ENCODE assay signal across 8 mouse cellular contexts in the genomic region with DNA sequence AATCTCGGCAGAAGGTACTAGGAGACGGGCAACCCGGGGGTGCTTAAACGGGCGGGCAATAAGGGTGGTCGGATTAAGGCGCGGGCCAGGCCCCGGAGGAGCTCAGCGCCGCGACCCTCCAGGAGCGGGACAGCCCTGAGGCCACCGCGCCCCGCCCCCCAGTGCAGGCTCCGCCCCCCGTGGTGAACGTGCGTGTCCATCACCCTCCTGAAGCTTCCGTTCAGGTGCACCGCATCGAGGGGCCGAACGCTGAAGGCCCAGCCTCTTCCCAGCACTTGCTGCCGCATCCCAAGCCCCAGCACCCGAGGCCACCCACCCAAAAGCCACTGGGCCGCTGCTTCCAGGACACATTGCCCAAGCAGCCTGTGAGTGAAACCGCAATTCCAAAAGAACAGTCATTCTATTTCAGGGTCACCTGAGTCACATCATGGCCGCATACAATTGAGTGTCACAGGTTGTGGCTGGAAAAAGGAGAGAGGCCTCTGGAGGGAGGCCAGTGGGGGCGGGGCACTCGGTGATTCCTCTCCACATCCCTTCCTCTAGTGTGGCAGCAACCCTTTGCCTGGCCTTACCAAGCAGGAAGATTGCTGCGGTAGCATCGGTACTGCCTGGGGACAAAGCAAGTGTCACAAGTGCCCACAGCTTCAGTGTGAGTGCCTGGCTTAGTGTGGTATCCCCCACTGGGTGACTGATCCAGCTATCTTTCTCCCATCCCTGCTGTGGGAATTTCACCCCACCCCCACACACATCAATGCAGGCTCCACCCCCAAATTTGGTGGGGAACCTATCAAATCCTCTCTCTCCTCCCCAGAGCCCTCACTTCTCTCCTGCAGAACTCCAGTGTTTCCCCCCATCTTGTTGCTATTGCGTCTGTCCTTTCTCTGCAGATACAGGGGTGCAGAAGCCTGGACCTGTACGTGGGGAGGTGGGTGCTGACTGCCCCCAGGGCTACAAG. TPM values are rescaled to one million over a fixed set of nuclear protein-coding genes. Genes with fewer than 3 reads are reported as not detected.
DNase-seq lines count a peak whose midpoint lies in the region; ATAC-seq lines count a peak whose summit lies in the region.

No protein-coding gene starts in this region.

- no peaks in the 10 kb centered on the region; the same call in 1 of the 2 replicates for H3K36me3 ChIP-seq in heart, embryonic 15.5 days
- H3K36me3 ChIP-seq in hindbrain, embryonic 14.5 days (replicated peaks; ENCODE audit: control insufficient read depth, insufficient read depth): no peaks in the 10 kb centered on the region
- H3K36me3 ChIP-seq in midbrain, embryonic 13.5 days: no peaks in the 10 kb centered on the region

- peaks cover 56% of the 10 kb centered on the region for H3K4me1 ChIP-seq in heart, embryonic 15.5 days (replicated peaks)
- peaks cover 18% of the 10 kb centered on the region; the same call in 1 of the 2 replicates for H3K4me1 ChIP-seq in hindbrain, embryonic 14.5 days (replicated peaks; ENCODE audit: control insufficient read depth, insufficient read depth, low read length)
- peaks cover 46% of the 10 kb centered on the region for H3K4me1 ChIP-seq in midbrain, embryonic 13.5 days (replicated peaks)

- peaks cover 55% of the 10 kb centered on the region for H3K27me3 ChIP-seq in heart, embryonic 15.5 days
- H3K27me3 ChIP-seq in hindbrain, embryonic 14.5 days (ENCODE audit: control insufficient read depth, insufficient read depth, low read length): peaks cover 71% of the 10 kb centered on the region
- H3K27me3 ChIP-seq in midbrain, embryonic 13.5 days: peaks cover 88% of the 10 kb centered on the region

- H3K9me3 ChIP-seq in heart, embryonic 15.5 days (replicated peaks): no peaks in the 10 kb centered on the region
- no peaks in the 10 kb centered on the region for H3K9me3 ChIP-seq in hindbrain, embryonic 14.5 days (ENCODE audit: control insufficient read depth, low read length)
- no peaks in the 10 kb centered on the region for H3K9me3 ChIP-seq in midbrain, embryonic 13.5 days

- H3K9ac ChIP-seq in heart, embryonic 15.5 days: peak overlapping the region; percentile 14; the same call in 1 of the 2 replicates
- peak overlapping the region; percentile 51 for H3K9ac ChIP-seq in hindbrain, embryonic 14.5 days
- H3K9ac ChIP-seq in midbrain, embryonic 13.5 days (replicated peaks): peak overlapping the region; percentile 54

- no peak for ATAC-seq in heart, embryonic 15.5 days (replicated peaks; ENCODE audit: insufficient number of reproducible peaks, insufficient read depth, low FRiP score, low read depth)
- no peak for ATAC-seq in hindbrain, embryonic 14.5 days (ENCODE audit: low FRiP score)
- ATAC-seq in midbrain, embryonic 13.5 days: peak; percentile 29

- intact Hi-C loops in heart, postnatal 10 days (cut with DNase I): no loop called here

- H3K4me2 ChIP-seq in heart, embryonic 15.5 days: peak overlapping the region; percentile 62
- H3K4me2 ChIP-seq in hindbrain, embryonic 14.5 days (replicated peaks): peak overlapping the region; percentile 48
- H3K4me2 ChIP-seq in midbrain, embryonic 13.5 days (replicated peaks): peak overlapping the region; percentile 54

- no peak for DNase-seq in heart, postnatal 10 days
- DNase-seq in adrenal gland, adult 8-10 months: peak; percentile 74
- DNase-seq in hindbrain, embryonic 14.5 days (ENCODE audit: low spot score): no peak
- no peak for DNase-seq in right cerebral cortex, postnatal 4 days
- DNase-seq in gastrocnemius, adult 8-10 months (ENCODE audit: low spot score in 2 of 2): no peak
- no peak for DNase-seq in urinary bladder, adult 18-20 months (ENCODE audit: low spot score in 2 of 2)

- peak overlapping the region; percentile 34 for H3K4me3 ChIP-seq in heart, embryonic 15.5 days
- H3K4me3 ChIP-seq in hindbrain, embryonic 14.5 days (replicated peaks; ENCODE audit: low read length): peak overlapping the region; percentile 20
- H3K4me3 ChIP-seq in midbrain, embryonic 13.5 days (replicated peaks): peak overlapping the region; percentile 27

- 10% methylated on average over 35 of the region's 36 CpGs for WGBS in heart, embryonic 15.5 days
- WGBS in hindbrain, embryonic 14.5 days: 4% methylated on average over 36 of the region's 36 CpGs
- 2% methylated on average over 35 of the region's 36 CpGs for WGBS in midbrain, embryonic 13.5 days

- no peak overlapping the region for H3K27ac ChIP-seq in heart, embryonic 15.5 days
- H3K27ac ChIP-seq in hindbrain, embryonic 14.5 days: no peak overlapping the region
- H3K27ac ChIP-seq in midbrain, embryonic 13.5 days: no peak overlapping the region

RNA-seq across cellular contexts. Expression of a gene that starts 5.3 kb away (rescaled TPM):
- 26.6 and 43.3 TPM in 2 replicates for polyA plus RNA-seq in heart, embryonic 15.5 days (2015; fragmentation: Nextera tagmentation; extraction: Ambion mirVana)
- total RNA-seq in heart, postnatal 10 days (2021): 10 to 100 TPM; 77.0 to 79.2 TPM
- total RNA-seq in adrenal gland, adult 8-10 months (2022): 100 to 1,000 TPM; 254 to 451 (median 353) TPM
- 13.8 and 15.8 TPM in 2 replicates for polyA plus RNA-seq in hindbrain, embryonic 14.5 days (2014; fragmentation: Nextera tagmentation; extraction: Ambion mirVana)
- 7.1 and 9.5 TPM in 2 replicates for polyA plus RNA-seq in midbrain, embryonic 13.5 days (2015; fragmentation: Nextera tagmentation; extraction: Ambion mirVana)
- 10 to 100 TPM; 32.6 to 42.8 (median 39.2) TPM for total RNA-seq in gastrocnemius, adult 8-10 months (2022)

RNA-seq across cellular contexts. Expression of a gene that starts 16.6 kb away (rescaled TPM):
- 68.1 and 82.4 TPM in 2 replicates for polyA plus RNA-seq in heart, embryonic 15.5 days (2015; fragmentation: Nextera tagmentation; extraction: Ambion mirVana)
- 10 to 100 TPM; 44.0 to 47.7 TPM for total RNA-seq in heart, postnatal 10 days (2021)
- total RNA-seq in adrenal gland, adult 8-10 months (2022): 10 to 100 TPM; 56.2 to 62.7 (median 57.0) TPM
- 140 and 144 TPM in 2 replicates for polyA plus RNA-seq in hindbrain, embryonic 14.5 days (2014; fragmentation: Nextera tagmentation; extraction: Ambion mirVana)
- polyA plus RNA-seq in midbrain, embryonic 13.5 days (2015; fragmentation: Nextera tagmentation; extraction: Ambion mirVana): 179 and 197 TPM in 2 replicates
- total RNA-seq in gastrocnemius, adult 8-10 months (2022): 10 to 100 TPM; 17.0 to 18.5 (median 18.2) TPM

RNA-seq across cellular contexts. Expression of a gene that starts 19.9 kb away (rescaled TPM):
- 82.6 and 84.3 TPM in 2 replicates for polyA plus RNA-seq in heart, embryonic 15.5 days (2015; fragmentation: Nextera tagmentation; extraction: Ambion mirVana)
- 100 to 1,000 TPM; 154 to 161 TPM for total RNA-seq in heart, postnatal 10 days (2021)
- 10 to 100 TPM; 24.9 to 39.2 (median 32.8) TPM for total RNA-seq in adrenal gland, adult 8-10 months (2022)
- 9.2 and 12.5 TPM in 2 replicates for polyA plus RNA-seq in hindbrain, embryonic 14.5 days (2014; fragmentation: Nextera tagmentation; extraction: Ambion mirVana)
- polyA plus RNA-seq in midbrain, embryonic 13.5 days (2015; fragmentation: Nextera tagmentation; extraction: Ambion mirVana): 8.9 and 10.5 TPM in 2 replicates
- 100 to 1,000 TPM; 195 to 259 (median 242) TPM for total RNA-seq in gastrocnemius, adult 8-10 months (2022)

RNA-seq across cellular contexts. Expression of a gene that starts 25.2 kb away (rescaled TPM):
- 53.5 and 65.9 TPM in 2 replicates for polyA plus RNA-seq in heart, embryonic 15.5 days (2015; fragmentation: Nextera tagmentation; extraction: Ambion mirVana)
- total RNA-seq in heart, postnatal 10 days (2021): 10 to 100 TPM; 63.4 to 65.7 TPM
- 100 to 1,000 TPM; 112 to 147 (median 124) TPM for total RNA-seq in adrenal gland, adult 8-10 months (2022)
- 73.5 and 76.7 TPM in 2 replicates for polyA plus RNA-seq in hindbrain, embryonic 14.5 days (2014; fragmentation: Nextera tagmentation; extraction: Ambion mirVana)
- 64.9 and 70.0 TPM in 2 replicates for polyA plus RNA-seq in midbrain, embryonic 13.5 days (2015; fragmentation: Nextera tagmentation; extraction: Ambion mirVana)
- total RNA-seq in gastrocnemius, adult 8-10 months (2022): 10 to 100 TPM; 71.4 to 91.0 (median 82.6) TPM

RNA-seq across cellular contexts. Expression of a gene that starts 41.9 kb away (rescaled TPM):
- 0.40 TPM in 1 of 2 replicates, not detected in the other for polyA plus RNA-seq in heart, embryonic 15.5 days (2015; fragmentation: Nextera tagmentation; extraction: Ambion mirVana)
- not detected for total RNA-seq in heart, postnatal 10 days (2021)
- not detected for total RNA-seq in adrenal gland, adult 8-10 months (2022)
- 0.36 TPM in 1 of 2 replicates, not detected in the other for polyA plus RNA-seq in hindbrain, embryonic 14.5 days (2014; fragmentation: Nextera tagmentation; extraction: Ambion mirVana)
- polyA plus RNA-seq in midbrain, embryonic 13.5 days (2015; fragmentation: Nextera tagmentation; extraction: Ambion mirVana): 0.15 TPM in 1 of 2 replicates, not detected in the other
- total RNA-seq in gastrocnemius, adult 8-10 months (2022): not detected
